Comparison of ENCODE assay signal across 14 mouse cellular contexts in genomic region chr6:56899601-56900000, GRCm38 (mm10). TPM values are rescaled to one million over a fixed set of nuclear protein-coding genes. Genes with fewer than 3 reads are reported as not detected.
DNase-seq lines count a peak whose midpoint lies in the region; ATAC-seq and TF ChIP-seq lines count a peak whose summit lies in the region.
"Had no signal": no experiment of that assay in that cellular context is flagged by ENCODE, and none has a peak within 500 bp of the region (broad histone marks: within the 10 kb centered on the region; RNA-seq: fewer than 3 reads in every experiment).

No protein-coding gene starts in this region.

- H3K4me2 ChIP-seq in liver, embryonic 15.5 days, result peak overlapping the region; percentile 14
- no peak overlapping the region for H3K4me2 ChIP-seq in hindbrain, embryonic 14.5 days (replicated peaks)
- H3K4me2 ChIP-seq: hindbrain, embryonic 13.5 days had no signal

- TF ChIP-seq CTCF in G1E (IDR thresholded peaks at IDR 0.05; ENCODE audit: low read depth, low read length), result no peak

- intact Hi-C loops in heart, postnatal 14 days (cut with DNase I), result no loop called here

- WGBS in heart, embryonic 10.5 days, result 58% methylated on average over 3 of the region's 3 CpGs
- 80% methylated on average over 3 of the region's 3 CpGs for WGBS in liver, embryonic 15.5 days (ENCODE audit: insufficient replicate concordance)
- WGBS in hindbrain, embryonic 14.5 days, result 93% methylated on average over 3 of the region's 3 CpGs

- no peaks in the 10 kb centered on the region for H3K27me3 ChIP-seq in G1E (ENCODE audit: insufficient read depth, low read length)
- H3K27me3 ChIP-seq in heart, embryonic 10.5 days (ENCODE audit: insufficient read depth, poor library complexity, severe bottlenecking), result no peaks in the 10 kb centered on the region
- H3K27me3 ChIP-seq in liver, embryonic 15.5 days, result no peaks in the 10 kb centered on the region
- no peaks in the 10 kb centered on the region for H3K27me3 ChIP-seq in hindbrain, embryonic 14.5 days (ENCODE audit: control insufficient read depth, insufficient read depth, low read length)
- H3K27me3 ChIP-seq: hindbrain, embryonic 13.5 days had no signal

- peak overlapping the region; percentile 9; the same call in 1 of the 2 replicates for H3K4me3 ChIP-seq in G1E (ENCODE audit: low read depth, low read length)
- H3K4me3 ChIP-seq in heart, embryonic 10.5 days, result no peak overlapping the region
- peak overlapping the region; percentile 11; the same call in 1 of the 2 replicates for H3K4me3 ChIP-seq in liver, embryonic 15.5 days (replicated peaks)
- H3K4me3 ChIP-seq in hindbrain, embryonic 14.5 days (replicated peaks; ENCODE audit: low read length), result no peak overlapping the region
- H3K4me3 ChIP-seq: hindbrain, embryonic 13.5 days had no signal

- ATAC-seq in G1E (ENCODE audit: extremely low read depth, insufficient number of reproducible peaks, low FRiP score, poor library complexity, severe bottlenecking), result no peak
- ATAC-seq in liver, embryonic 15.5 days (ENCODE audit: insufficient read depth), result no peak
- no peak for ATAC-seq in megakaryocyte-erythroid progenitor cell, adult 5-6 weeks (replicated peaks; ENCODE audit: low FRiP score, low TSS enrichment, poor library complexity, severe bottlenecking)
- no peak for ATAC-seq in hindbrain, embryonic 14.5 days (ENCODE audit: low FRiP score)

- H3K9ac ChIP-seq in liver, embryonic 15.5 days, result 0 out of 2 replicates have a peak overlapping the region, but pooled peaks have one; percentile 3
- no peak overlapping the region for H3K9ac ChIP-seq in hindbrain, embryonic 14.5 days
- H3K9ac ChIP-seq: hindbrain, embryonic 13.5 days had no signal

- no peaks in the 10 kb centered on the region for H3K9me3 ChIP-seq in G1E (replicated peaks)
- no peaks in the 10 kb centered on the region for H3K9me3 ChIP-seq in heart, embryonic 10.5 days
- no peaks in the 10 kb centered on the region for H3K9me3 ChIP-seq in liver, embryonic 15.5 days (replicated peaks)
- H3K9me3 ChIP-seq in hindbrain, embryonic 14.5 days (ENCODE audit: control insufficient read depth, low read length), result no peaks in the 10 kb centered on the region
- H3K9me3 ChIP-seq: hindbrain, embryonic 13.5 days had no signal

- peaks cover 69% of the 10 kb centered on the region for H3K4me1 ChIP-seq in G1E (ENCODE audit: insufficient read depth, low read depth, low read length)
- peaks cover 33% of the 10 kb centered on the region for H3K4me1 ChIP-seq in heart, embryonic 10.5 days
- peaks cover 56% of the 10 kb centered on the region for H3K4me1 ChIP-seq in liver, embryonic 15.5 days (replicated peaks)
- 0 out of 2 replicates have a peak, but pooled peaks cover 19% of the 10 kb centered on the region for H3K4me1 ChIP-seq in hindbrain, embryonic 14.5 days (replicated peaks; ENCODE audit: control insufficient read depth, insufficient read depth, low read length)

- peak; percentile 58 to 63 for DNase-seq in heart, adult 18-20 months
- no peak for DNase-seq in heart, postnatal 14 days
- no peak for DNase-seq in G1E (ENCODE audit: low spot score)
- DNase-seq in heart, embryonic 10.5 days (ENCODE audit: low spot score), result no peak
- DNase-seq in cerebellum, postnatal 4 days (ENCODE audit: low spot score in 2 of 2), result no peak
- no peak for DNase-seq in hindbrain, embryonic 14.5 days (ENCODE audit: low spot score)
- DNase-seq: cerebellum, adult 11 months; kidney, adult 8-10 months; lung, adult 2 months; spleen, adult 18-20 months; thymus, adult 18-20 months had no signal

- H3K27ac ChIP-seq in heart, embryonic 10.5 days, result peak overlapping the region; percentile 7; the same call in 1 of the 2 replicates
- 0 out of 2 replicates have a peak overlapping the region, but pooled peaks have one; percentile 1 for H3K27ac ChIP-seq in liver, embryonic 15.5 days (replicated peaks)
- H3K27ac ChIP-seq in hindbrain, embryonic 14.5 days, result no peak overlapping the region
- H3K27ac ChIP-seq: hindbrain, embryonic 13.5 days had no signal

- peaks cover 42% of the 10 kb centered on the region for H3K36me3 ChIP-seq in G1E (replicated peaks)
- H3K36me3 ChIP-seq in heart, embryonic 10.5 days, result no peaks in the 10 kb centered on the region
- peaks cover 31% of the 10 kb centered on the region for H3K36me3 ChIP-seq in liver, embryonic 15.5 days (replicated peaks)
- no peaks in the 10 kb centered on the region for H3K36me3 ChIP-seq in hindbrain, embryonic 14.5 days (replicated peaks; ENCODE audit: control insufficient read depth, insufficient read depth)
- H3K36me3 ChIP-seq: hindbrain, embryonic 13.5 days had no signal

RNA-seq across cellular contexts. Expression of gene Nt5c3, which starts 24.1 kb away (rescaled TPM):
- 10 to 100 TPM; 77.4 to 91.0 TPM for total RNA-seq in heart, adult 18-20 months (2021)
- total RNA-seq in heart, postnatal 14 days (2021), result 10 to 100 TPM; 69.8 to 74.9 TPM
- total RNA-seq in G1E (2014; fragmentation: Nextera tagmentation) (274 and 280 TPM in 2 replicates), G1E (2017) (292 and 317 TPM in 2 replicates)
- 120 and 122 TPM in 2 replicates for polyA plus RNA-seq in G1E (2012)
- 74.1 and 75.4 TPM in 2 replicates for polyA plus RNA-seq in heart, embryonic 10.5 days (2016; fragmentation: Nextera tagmentation; extraction: Ambion mirVana)
- polyA plus RNA-seq in liver, embryonic 15.5 days (2015; fragmentation: Nextera tagmentation; extraction: Ambion mirVana), result 234 and 240 TPM in 2 replicates
- total RNA-seq in megakaryocyte-erythroid progenitor cell, adult 5-6 weeks (2014; fragmentation: Nextera tagmentation), result 86.6 and 123 TPM in 2 replicates
- total RNA-seq in megakaryocyte-erythroid progenitor cell, adult 5-6 weeks (2017), result 83.5 and 116 TPM in 2 replicates
- 174 and 180 TPM in 2 replicates for polyA plus RNA-seq in hindbrain, embryonic 14.5 days (2014; fragmentation: Nextera tagmentation; extraction: Ambion mirVana)

RNA-seq across cellular contexts. Expression of gene Vmn1r4, which starts 24.2 kb away (rescaled TPM):
- total RNA-seq in heart, adult 18-20 months (2021), result under 1 TPM in 1 of 2 experiments, not detected in 1; 0.18 TPM
- under 1 TPM; 0.10 to 0.12 TPM for total RNA-seq in heart, postnatal 14 days (2021)
- 2.6 TPM in 1 of 2 replicates, not detected in the other for total RNA-seq in G1E (2014; fragmentation: Nextera tagmentation)
- 0.87 and 1.9 TPM in 2 replicates for total RNA-seq in G1E (2017)
- polyA plus RNA-seq in G1E (2012), result not detected in 2 replicates
- polyA plus RNA-seq in heart, embryonic 10.5 days (2016; fragmentation: Nextera tagmentation; extraction: Ambion mirVana), result 0.13 and 0.16 TPM in 2 replicates
- 0.15 and 0.16 TPM in 2 replicates for polyA plus RNA-seq in liver, embryonic 15.5 days (2015; fragmentation: Nextera tagmentation; extraction: Ambion mirVana)
- total RNA-seq in megakaryocyte-erythroid progenitor cell, adult 5-6 weeks (2014; fragmentation: Nextera tagmentation), result not detected in 2 replicates
- total RNA-seq in megakaryocyte-erythroid progenitor cell, adult 5-6 weeks (2017), result 0.42 TPM in 1 of 2 replicates, not detected in the other
- polyA plus RNA-seq in hindbrain, embryonic 14.5 days (2014; fragmentation: Nextera tagmentation; extraction: Ambion mirVana), result 0.62 and 0.72 TPM in 2 replicates

Comparison
In these comparisons a context has a peak if more than half of its experiments do, and no peak if none do; other contexts are left out.
1. DNase-seq: peak in heart, adult 18-20 months (2 of 2); none in heart, postnatal 14 days (0 of 2), G1E (single experiment), heart, embryonic 10.5 days (single experiment), cerebellum, postnatal 4 days (0 of 2) and hindbrain, embryonic 14.5 days (single experiment).
2. H3K4me3 ChIP-seq: peak in G1E (single experiment) and liver, embryonic 15.5 days (single experiment); none in heart, embryonic 10.5 days (single experiment) and hindbrain, embryonic 14.5 days (single experiment).